Mouse (Mus musculus) neural tube, embryonic 14.5 days (tissue): ENCODE results near the gene Pus1. TPM values are rescaled to one million over a fixed set of nuclear protein-coding genes. Genes with fewer than 3 reads are reported as not detected.

Experiments used
- ATAC-seq: fragments of 200-750 bp; cut with Nextera tagmentation; 2 replicates; pipeline ENCODE4 v1.8.0; 2017; ENCODE audit warnings: low read depth, mild to moderate bottlenecking, moderate TSS enrichment, moderate library complexity
- H3K27ac ChIP-seq: fragments of 300-500 bp; sonication (generic); 2 replicates; pipeline ENCODE4 v1.5.1; 2014; ENCODE audit warnings: low read depth, mild to moderate bottlenecking, control low read depth, low read length, moderate library complexity, mixed read lengths
- H3K27me3 ChIP-seq: fragments of 300-500 bp; sonication (generic); 2 replicates; pipeline ENCODE4 v1.6.1; 2014; ENCODE audit warnings: low read length; ENCODE audit not compliant: control insufficient read depth, insufficient read depth
- H3K36me3 ChIP-seq: fragments of 300-500 bp; sonication (generic); 2 replicates; pipeline ENCODE4 v1.6.1; 2014; ENCODE audit warnings: low read length, mixed read lengths; ENCODE audit not compliant: control insufficient read depth, insufficient read depth
- H3K4me1 ChIP-seq: fragments of 300-500 bp; sonication (generic); 2 replicates; pipeline ENCODE4 v1.6.1; 2014; ENCODE audit warnings: low read length; ENCODE audit not compliant: control insufficient read depth, insufficient read depth
- H3K4me2 ChIP-seq: fragments of 300-500 bp; sonication (generic); 2 replicates; pipeline ENCODE4 v1.6.1; 2014; ENCODE audit warnings: mild to moderate bottlenecking, low read depth, low read length, control low read depth
- H3K4me3 ChIP-seq: fragments of 300-500 bp; sonication (generic); 2 replicates; pipeline ENCODE4 v1.5.1; 2014; ENCODE audit warnings: low read depth, low read length, control low read depth, mixed read lengths
- H3K9ac ChIP-seq: fragments of 300-500 bp; sonication (generic); replicated peaks from 2 replicates; pipeline ENCODE4 v1.6.1; 2014; ENCODE audit warnings: low read depth, mild to moderate bottlenecking, control low read depth, low read length, mixed read lengths
- H3K9me3 ChIP-seq: fragments of 300-500 bp; sonication (generic); 2 replicates; pipeline ENCODE4 v1.6.1; 2016; ENCODE audit warnings: low read length; ENCODE audit not compliant: control insufficient read depth
- WGBS: fragments of 180-500 bp; shearing (Covaris S2); extraction: QIAGEN DNeasy Blood & Tissue Kit; methylation state at CpG from one replicate; pipeline ENCODE4 v1.1.7; 2014; 5-methylcytosine and 5-hydroxymethylcytosine counted together
- polyA plus RNA-seq: library from polyadenylated mRNA; unstranded; fragments of >200 nt; fragmentation: Nextera tagmentation; extraction: Ambion mirVana; gene quantifications from 2 replicates; pipeline ENCODE4 v1.2.1, GENCODE M21; 2014

Pus1 gene
- 12.1 and 13.6 TPM in 2 replicates for polyA plus RNA-seq

GRCm38 (mm10) chr5:110779998-110780760 lies at the start of gene Pus1:
TSS of gene Pus1 (minus strand) at chr5:110780659.
- WGBS: under 1% methylated on average over 53 of the region's 57 CpGs
- no peaks in the 10 kb centered on the region for H3K9me3 ChIP-seq
- peak within 1 kb of the TSS; percentile 67 for H3K9ac ChIP-seq
- no peaks in the 10 kb centered on the region for H3K27me3 ChIP-seq
- 0 out of 2 replicates have a peak within 1 kb of the TSS, but pooled peaks have one; percentile 16 for H3K27ac ChIP-seq
- H3K4me1 ChIP-seq: peaks cover 12% of the 10 kb centered on the region; the same call in 1 of the 2 replicates
- peak within 1 kb of the TSS; percentile 98 for H3K4me2 ChIP-seq
- H3K36me3 ChIP-seq: peaks cover 4% of the 10 kb centered on the region
- ATAC-seq: peak; percentile 88
- peak within 1 kb of the TSS; percentile 63 for H3K4me3 ChIP-seq

- Histone ChIP-seq H3K9ac (no peak overlapping the region), H3K4me2 (no peak overlapping the region), H3K36me3 (no peaks in the 10 kb centered on the region), H3K9me3 (no peaks in the 10 kb centered on the region), H3K4me3 (no peak overlapping the region), H3K27ac (no peak overlapping the region), H3K27me3 (no peaks in the 10 kb centered on the region), H3K4me1 (no peaks in the 10 kb centered on the region)
- no peak for ATAC-seq
- 90% methylated on average over 5 of the region's 5 CpGs for WGBS
Observed at GRCm38 (mm10) chr5:110827576-110827975, 47.1 kb upstream of the Pus1 start.

GRCm38 (mm10) chr5:110826781-110827495 lies 46.5 kb upstream of the Pus1 start:
- Histone ChIP-seq H3K9me3 (no peaks in the 10 kb centered on the region), H3K36me3 (no peaks in the 10 kb centered on the region), H3K4me3 (no peak overlapping the region), H3K27ac (no peak overlapping the region), H3K9ac (no peak overlapping the region), H3K27me3 (no peaks in the 10 kb centered on the region), H3K4me2 (no peak overlapping the region), H3K4me1 (no peaks in the 10 kb centered on the region)
- ATAC-seq: no peak
- 87% methylated on average over 8 of the region's 8 CpGs for WGBS

- no peak for ATAC-seq
- Histone ChIP-seq H3K4me1 (no peaks in the 10 kb centered on the region), H3K9ac (no peak overlapping the region), H3K36me3 (no peaks in the 10 kb centered on the region), H3K4me2 (no peak overlapping the region), H3K4me3 (no peak overlapping the region), H3K9me3 (no peaks in the 10 kb centered on the region), H3K27me3 (no peaks in the 10 kb centered on the region), H3K27ac (no peak overlapping the region)
- WGBS: 90% methylated on average over 4 of the region's 4 CpGs
Observed at GRCm38 (mm10) chr5:110824421-110824820, 44.0 kb upstream of the Pus1 start.

DNA sequence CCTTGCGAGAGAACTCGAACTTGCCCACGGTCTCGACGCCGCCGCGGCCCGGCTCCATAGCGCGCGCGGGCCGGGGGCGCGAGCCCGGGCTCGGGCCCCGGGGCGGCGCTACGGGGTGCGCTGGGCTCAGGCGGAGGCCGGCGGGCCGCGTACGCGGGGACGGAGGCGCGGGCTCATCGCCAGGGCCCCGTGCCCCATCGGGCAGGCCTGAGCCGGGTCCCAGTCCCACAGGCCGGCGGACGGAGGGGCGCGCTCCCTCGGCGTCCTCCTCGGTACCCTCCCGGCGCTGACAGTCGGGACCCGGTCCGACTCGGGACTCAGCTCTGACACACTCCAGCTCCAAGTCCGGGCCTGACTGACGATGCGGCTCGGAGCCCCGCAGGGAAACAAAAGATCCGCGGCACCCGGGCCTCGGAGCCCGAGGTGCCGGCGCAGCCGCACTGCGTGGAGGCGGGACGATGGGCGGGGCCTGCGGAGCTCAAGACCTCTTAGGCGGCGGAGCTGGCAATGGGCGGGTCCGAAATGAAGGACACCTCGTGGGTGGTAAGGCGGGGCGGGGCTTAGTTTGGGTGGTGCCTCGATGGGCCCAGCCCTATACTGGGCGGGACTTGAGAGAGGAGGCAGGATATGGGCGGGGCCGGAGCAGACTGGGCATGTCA lies 29.3 kb upstream of the Pus1 start, which contains the start of gene Ulk1:
Gene Ulk1, minus strand, starts transcription at position 431 of the 659 bp plus-strand sequence.
- Histone ChIP-seq H3K4me3 (peak within 1 kb of the TSS; percentile 94), H3K36me3 (no peaks in the 10 kb centered on the region; the same call in 1 of the 2 replicates), H3K9ac (peak within 1 kb of the TSS; percentile 95), H3K9me3 (no peaks in the 10 kb centered on the region), H3K4me1 (peaks cover 29% of the 10 kb centered on the region), H3K27ac (peak within 1 kb of the TSS; percentile 87), H3K4me2 (peak within 1 kb of the TSS; percentile 67), H3K27me3 (no peaks in the 10 kb centered on the region)
- ATAC-seq: peak; percentile 94
- under 1% methylated on average over 67 of the region's 80 CpGs for WGBS

DNA sequence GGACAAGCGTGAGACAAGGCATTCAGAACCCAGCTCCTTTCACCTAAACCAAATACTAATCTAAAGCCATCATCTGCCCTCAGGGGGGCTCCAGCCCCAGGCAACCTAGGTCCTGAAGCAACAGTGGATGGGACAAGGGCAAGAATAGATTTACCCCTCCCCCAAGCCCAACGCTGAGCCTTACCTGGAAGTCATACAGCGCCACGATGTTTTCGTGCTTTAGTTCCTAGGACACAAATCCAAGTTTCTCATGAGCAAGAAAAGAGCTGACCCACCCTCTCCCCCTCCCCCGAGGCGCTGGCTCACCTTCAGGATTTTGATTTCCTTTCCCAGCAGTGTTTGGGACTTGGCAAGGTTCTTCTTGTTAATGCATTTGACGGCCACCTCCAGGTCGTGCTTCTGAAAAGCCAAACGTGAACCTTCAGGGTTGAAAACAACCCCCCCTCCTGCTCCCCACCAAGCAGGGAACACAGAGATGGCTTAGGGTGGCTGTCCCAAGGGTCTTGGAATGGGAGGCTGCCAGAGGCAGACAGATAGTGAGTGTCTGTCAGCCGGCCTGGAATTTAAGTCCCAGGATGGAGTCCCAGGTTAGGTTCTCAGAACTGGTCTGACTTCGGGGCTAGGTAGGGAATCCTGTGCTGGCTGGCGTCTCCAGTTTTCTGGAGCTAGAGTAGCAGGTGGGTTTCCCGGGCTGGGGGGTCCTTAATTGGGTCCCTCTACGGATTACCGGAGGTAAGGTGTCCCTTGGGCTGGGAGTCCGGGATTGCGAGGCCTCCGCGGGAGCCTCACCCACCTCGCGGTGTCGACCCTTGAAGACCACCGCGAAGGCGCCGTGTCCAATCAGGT lies 28.6 kb upstream of the Pus1 start:
- peak overlapping the region; percentile 67 for H3K4me2 ChIP-seq
- H3K4me3 ChIP-seq: peak overlapping the region; percentile 94
- H3K27me3 ChIP-seq: no peaks in the 10 kb centered on the region
- H3K9me3 ChIP-seq: no peaks in the 10 kb centered on the region
- no peak for ATAC-seq
- H3K9ac ChIP-seq: peak overlapping the region; percentile 95
- H3K36me3 ChIP-seq: no peaks in the 10 kb centered on the region; the same call in 1 of the 2 replicates
- H3K27ac ChIP-seq: peak overlapping the region; percentile 87
- 1% methylated on average over 27 of the region's 27 CpGs for WGBS
- H3K4me1 ChIP-seq: peaks cover 29% of the 10 kb centered on the region

DNA sequence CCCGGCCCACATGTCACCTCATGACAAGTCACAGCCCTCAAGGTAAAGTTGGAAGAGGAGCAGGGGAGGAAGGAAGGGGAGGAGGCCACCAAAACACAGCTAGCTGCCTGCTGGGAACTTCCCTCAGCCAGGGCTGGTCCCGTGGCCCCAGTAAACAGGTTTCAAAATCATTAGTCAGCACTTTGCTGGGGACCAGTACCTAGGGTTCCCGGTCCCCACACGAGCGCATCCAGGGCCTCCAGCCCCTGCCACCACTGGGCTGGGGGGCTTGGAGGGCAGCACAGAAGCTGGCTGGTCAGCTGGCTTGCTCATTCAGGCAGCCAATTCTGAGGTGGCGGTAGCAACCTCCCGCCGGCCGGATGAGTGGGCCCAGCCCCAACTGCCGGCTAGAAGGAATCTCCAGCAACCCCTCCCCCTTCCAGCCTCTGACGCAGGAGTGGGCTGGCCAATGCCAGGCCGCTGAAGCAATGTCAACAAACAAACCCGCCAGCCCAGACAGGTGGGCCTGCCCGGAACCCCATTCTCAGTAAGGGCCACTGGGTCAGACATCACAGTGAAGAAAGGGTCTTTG lies 27.7 kb upstream of the Pus1 start:
- WGBS: 1% methylated on average over 14 of the region's 14 CpGs

GRCm38 (mm10) chr5:110807453-110807852 lies 27.0 kb upstream of the Pus1 start:
- 93% methylated on average over 4 of the region's 4 CpGs for WGBS
- no peak for ATAC-seq
- Histone ChIP-seq H3K4me2 (peak overlapping the region; percentile 67), H3K4me3 (peak overlapping the region; percentile 94), H3K27me3 (no peaks in the 10 kb centered on the region), H3K9ac (peak overlapping the region; percentile 95; the same call in 1 of the 2 replicates), H3K27ac (no peak overlapping the region), H3K4me1 (peaks cover 29% of the 10 kb centered on the region), H3K36me3 (no peaks in the 10 kb centered on the region; the same call in 1 of the 2 replicates), H3K9me3 (no peaks in the 10 kb centered on the region)

More for the DNA sequence above, 27.7 kb upstream of the Pus1 start:
- Histone ChIP-seq H3K9ac (peak overlapping the region; percentile 95), H3K27me3 (no peaks in the 10 kb centered on the region), H3K4me2 (peak overlapping the region; percentile 67), H3K9me3 (no peaks in the 10 kb centered on the region), H3K36me3 (no peaks in the 10 kb centered on the region; the same call in 1 of the 2 replicates), H3K27ac (no peak overlapping the region), H3K4me1 (peaks cover 29% of the 10 kb centered on the region), H3K4me3 (peak overlapping the region; percentile 94)
- ATAC-seq: peak; percentile 39
